Mouse (Mus musculus): ENCODE measurements around the gene Prg2. TPM values are rescaled to one million over a fixed set of nuclear protein-coding genes. Genes with fewer than 3 reads are reported as not detected.

The Prg2 gene
- polyA plus RNA-seq, 1 experiment from 2014 or later = 0.48 TPM

DNA sequence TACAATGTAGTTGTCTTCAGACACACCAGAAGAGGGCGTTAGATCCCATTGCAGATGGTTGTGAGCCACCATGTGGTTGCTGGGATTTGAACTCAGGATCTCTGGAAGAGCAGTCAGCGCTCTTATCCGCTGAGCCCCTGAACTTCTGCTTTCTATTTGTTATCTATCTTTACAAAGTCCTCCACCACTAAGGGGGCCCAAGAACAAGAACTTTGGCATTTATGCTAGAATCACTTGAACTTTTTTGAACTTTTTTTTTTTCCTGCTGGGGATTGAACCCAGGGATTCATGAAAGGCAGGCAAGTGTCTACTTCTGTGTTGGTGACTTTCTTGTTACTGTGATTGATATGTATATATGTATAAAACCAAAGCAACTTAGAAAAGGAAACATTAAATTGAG is 41.0 kb upstream of the Prg2 start:
- no peaks in the 10 kb centered on the region for H3K27me3 ChIP-seq (ENCODE audit: control insufficient read depth, insufficient read depth, low read length)
- 88% methylated on average over 3 of the region's 3 CpGs for WGBS
- no peak overlapping the region for H3K9ac ChIP-seq (ENCODE audit: low read length)
- DNase-seq (ENCODE audit: low spot score) (no peak), ATAC-seq (ENCODE audit: insufficient number of reproducible peaks, low FRiP score, low TSS enrichment, low read depth) (no peak)
- no peaks in the 10 kb centered on the region for H3K9me3 ChIP-seq (ENCODE audit: control insufficient read depth, low read length)
- no peak overlapping the region for H3K4me2 ChIP-seq (ENCODE audit: low read depth, severe bottlenecking)
- peaks cover 7% of the 10 kb centered on the region; the same call in 1 of the 2 replicates for H3K4me1 ChIP-seq (ENCODE audit: control insufficient read depth, insufficient read depth, low read length)
- no peaks in the 10 kb centered on the region; the same call in 1 of the 2 replicates for H3K36me3 ChIP-seq (ENCODE audit: control insufficient read depth, insufficient read depth, low read length)
- H3K27ac ChIP-seq (replicated peaks; ENCODE audit: low read depth, low read length) = no peak overlapping the region
- no peak overlapping the region for H3K4me3 ChIP-seq (ENCODE audit: low read depth, low read length)

GRCm38 (mm10) chr2:84939711-84940110 is 40.5 kb upstream of the Prg2 start:
- no peaks in the 10 kb centered on the region for H3K27me3 ChIP-seq (ENCODE audit: control insufficient read depth, insufficient read depth, low read length)
- 96% methylated on average over 6 of the region's 6 CpGs for WGBS
- H3K36me3 ChIP-seq (ENCODE audit: control insufficient read depth, insufficient read depth, low read length) = no peaks in the 10 kb centered on the region; the same call in 1 of the 2 replicates
- H3K4me2 ChIP-seq (ENCODE audit: low read depth, severe bottlenecking) = no peak overlapping the region
- no peak overlapping the region for H3K27ac ChIP-seq (replicated peaks; ENCODE audit: low read depth, low read length)
- H3K4me3 ChIP-seq (ENCODE audit: low read depth, low read length) = no peak overlapping the region
- ATAC-seq (ENCODE audit: insufficient number of reproducible peaks, low FRiP score, low TSS enrichment, low read depth) (no peak), DNase-seq (ENCODE audit: low spot score) (no peak)
- H3K4me1 ChIP-seq (ENCODE audit: control insufficient read depth, insufficient read depth, low read length) = peaks cover 7% of the 10 kb centered on the region; the same call in 1 of the 2 replicates
- no peak overlapping the region for H3K9ac ChIP-seq (ENCODE audit: low read length)
- no peaks in the 10 kb centered on the region for H3K9me3 ChIP-seq (ENCODE audit: control insufficient read depth, low read length)

- H3K36me3 ChIP-seq (ENCODE audit: control insufficient read depth, insufficient read depth, low read length) = peaks cover under 1% of the 10 kb centered on the region
- no peak overlapping the region for H3K9ac ChIP-seq (ENCODE audit: low read length)
- no peak overlapping the region for H3K4me3 ChIP-seq (ENCODE audit: low read depth, low read length)
- H3K9me3 ChIP-seq (ENCODE audit: control insufficient read depth, low read length) = no peaks in the 10 kb centered on the region
- H3K4me1 ChIP-seq (ENCODE audit: control insufficient read depth, insufficient read depth, low read length) = peaks cover 7% of the 10 kb centered on the region; the same call in 1 of the 2 replicates
- DNase-seq (ENCODE audit: low spot score) (no peak), ATAC-seq (ENCODE audit: insufficient number of reproducible peaks, low FRiP score, low TSS enrichment, low read depth) (no peak)
- no peaks in the 10 kb centered on the region for H3K27me3 ChIP-seq (ENCODE audit: control insufficient read depth, insufficient read depth, low read length)
- H3K27ac ChIP-seq (replicated peaks; ENCODE audit: low read depth, low read length) = no peak overlapping the region
- 86% methylated on average over 2 of the region's 2 CpGs for WGBS
- H3K4me2 ChIP-seq (ENCODE audit: low read depth, severe bottlenecking) = no peak overlapping the region
These were observed 38.9 kb upstream of the Prg2 start for GRCm38 (mm10) chr2:84941332-84941731.

DNA sequence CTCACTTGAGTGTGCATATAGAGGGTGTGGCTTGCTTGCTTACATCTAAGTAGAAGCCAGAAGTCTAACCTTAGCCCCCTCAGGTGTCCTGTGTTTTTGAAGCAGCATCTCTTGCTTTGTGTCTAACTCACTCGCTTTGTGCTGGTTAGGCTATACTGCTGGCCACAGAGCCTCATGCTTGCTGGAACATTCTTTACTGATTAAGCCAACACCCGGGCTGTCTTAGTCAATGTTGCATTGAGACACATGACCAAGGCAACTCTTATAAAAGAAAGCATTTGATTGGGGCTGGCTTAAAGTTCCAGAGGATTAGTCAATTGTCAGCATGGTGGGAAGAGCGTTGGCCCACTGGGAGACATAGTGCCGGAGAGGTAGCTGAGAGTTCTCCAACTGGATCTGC is 38.5 kb upstream of the Prg2 start:
- peaks cover 5% of the 10 kb centered on the region for H3K36me3 ChIP-seq (ENCODE audit: control insufficient read depth, insufficient read depth, low read length)
- DNase-seq (ENCODE audit: low spot score) (no peak), ATAC-seq (ENCODE audit: insufficient number of reproducible peaks, low FRiP score, low TSS enrichment, low read depth) (no peak)
- no peak overlapping the region for H3K9ac ChIP-seq (ENCODE audit: low read length)
- H3K27me3 ChIP-seq (ENCODE audit: control insufficient read depth, insufficient read depth, low read length) = no peaks in the 10 kb centered on the region
- no peaks in the 10 kb centered on the region for H3K9me3 ChIP-seq (ENCODE audit: control insufficient read depth, low read length)
- H3K4me3 ChIP-seq (ENCODE audit: low read depth, low read length) = no peak overlapping the region
- H3K4me1 ChIP-seq (ENCODE audit: control insufficient read depth, insufficient read depth, low read length) = peaks cover 7% of the 10 kb centered on the region; the same call in 1 of the 2 replicates
- WGBS = 93% methylated on average over 4 of the region's 4 CpGs
- no peak overlapping the region for H3K27ac ChIP-seq (replicated peaks; ENCODE audit: low read depth, low read length)
- H3K4me2 ChIP-seq (ENCODE audit: low read depth, severe bottlenecking) = no peak overlapping the region

- Histone ChIP-seq H3K27ac (replicated peaks; ENCODE audit: low read depth, low read length) (no peak overlapping the region), H3K9ac (ENCODE audit: low read length) (no peak overlapping the region), H3K9me3 (ENCODE audit: control insufficient read depth, low read length) (no peaks in the 10 kb centered on the region), H3K4me3 (ENCODE audit: low read depth, low read length) (no peak overlapping the region), H3K27me3 (ENCODE audit: control insufficient read depth, insufficient read depth, low read length) (no peaks in the 10 kb centered on the region), H3K4me2 (ENCODE audit: low read depth, severe bottlenecking) (no peak overlapping the region), H3K36me3 (ENCODE audit: control insufficient read depth, insufficient read depth, low read length) (peaks cover 26% of the 10 kb centered on the region), H3K4me1 (ENCODE audit: control insufficient read depth, insufficient read depth, low read length) (no peaks in the 10 kb centered on the region)
- 88% methylated on average over 3 of the region's 3 CpGs for WGBS
- DNase-seq (ENCODE audit: low spot score) (no peak), ATAC-seq (ENCODE audit: insufficient number of reproducible peaks, low FRiP score, low TSS enrichment, low read depth) (no peak)
These were observed 33.0 kb upstream of the Prg2 start for GRCm38 (mm10) chr2:84947154-84947771.

DNA sequence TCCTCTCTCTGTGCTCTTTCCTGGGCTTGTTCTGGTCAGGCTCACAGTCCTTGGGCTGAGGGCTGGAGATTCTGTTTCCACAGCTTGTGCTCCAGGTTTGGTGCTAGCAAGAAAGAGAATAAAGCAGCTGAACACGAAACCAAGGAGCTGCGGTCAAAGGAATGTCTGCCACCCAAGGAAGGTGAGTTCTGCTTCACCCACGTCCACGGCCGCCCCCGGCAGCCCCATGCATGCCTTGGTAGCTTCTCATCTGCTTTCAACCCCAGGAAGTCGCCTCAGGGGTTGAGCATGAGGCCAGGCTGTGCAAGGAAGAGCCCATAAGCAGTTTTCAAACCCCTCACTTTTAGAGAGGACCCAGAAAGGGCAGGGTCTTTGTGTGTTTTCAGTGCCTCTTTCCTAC is 32.0 kb upstream of the Prg2 start:
- ATAC-seq (ENCODE audit: insufficient number of reproducible peaks, low FRiP score, low TSS enrichment, low read depth) (no peak), DNase-seq (ENCODE audit: low spot score) (no peak)
- no peaks in the 10 kb centered on the region for H3K4me1 ChIP-seq (ENCODE audit: control insufficient read depth, insufficient read depth, low read length)
- WGBS = 93% methylated on average over 7 of the region's 7 CpGs
- no peaks in the 10 kb centered on the region for H3K9me3 ChIP-seq (ENCODE audit: control insufficient read depth, low read length)
- no peaks in the 10 kb centered on the region for H3K27me3 ChIP-seq (ENCODE audit: control insufficient read depth, insufficient read depth, low read length)
- H3K36me3 ChIP-seq (ENCODE audit: control insufficient read depth, insufficient read depth, low read length) = peaks cover 26% of the 10 kb centered on the region
- H3K4me3 ChIP-seq (ENCODE audit: low read depth, low read length) = no peak overlapping the region
- H3K9ac ChIP-seq (ENCODE audit: low read length) = no peak overlapping the region
- no peak overlapping the region for H3K4me2 ChIP-seq (ENCODE audit: low read depth, severe bottlenecking)
- H3K27ac ChIP-seq (replicated peaks; ENCODE audit: low read depth, low read length) = no peak overlapping the region

GRCm38 (mm10) chr2:84948721-84949120 is 31.5 kb upstream of the Prg2 start:
- no peak for ATAC-seq (ENCODE audit: insufficient number of reproducible peaks, low FRiP score, low TSS enrichment, low read depth)
- no peak overlapping the region for H3K4me2 ChIP-seq (ENCODE audit: low read depth, severe bottlenecking)
- WGBS = 94% methylated on average over 2 of the region's 2 CpGs
- H3K27me3 ChIP-seq (ENCODE audit: control insufficient read depth, insufficient read depth, low read length) = no peaks in the 10 kb centered on the region
- H3K9ac ChIP-seq (ENCODE audit: low read length) = no peak overlapping the region
- H3K36me3 ChIP-seq (ENCODE audit: control insufficient read depth, insufficient read depth, low read length) = peaks cover 29% of the 10 kb centered on the region
- H3K27ac ChIP-seq (replicated peaks; ENCODE audit: low read depth, low read length) = no peak overlapping the region
- H3K4me1 ChIP-seq (ENCODE audit: control insufficient read depth, insufficient read depth, low read length) = no peaks in the 10 kb centered on the region
- H3K9me3 ChIP-seq (ENCODE audit: control insufficient read depth, low read length) = no peaks in the 10 kb centered on the region
- no peak for DNase-seq (ENCODE audit: low spot score)
- H3K4me3 ChIP-seq (ENCODE audit: low read depth, low read length) = no peak overlapping the region

- Histone ChIP-seq H3K9ac (ENCODE audit: low read length) (no peak overlapping the region), H3K27ac (replicated peaks; ENCODE audit: low read depth, low read length) (no peak overlapping the region), H3K9me3 (ENCODE audit: control insufficient read depth, low read length) (no peaks in the 10 kb centered on the region), H3K4me2 (ENCODE audit: low read depth, severe bottlenecking) (no peak overlapping the region), H3K27me3 (ENCODE audit: control insufficient read depth, insufficient read depth, low read length) (no peaks in the 10 kb centered on the region), H3K4me3 (ENCODE audit: low read depth, low read length) (no peak overlapping the region), H3K36me3 (ENCODE audit: control insufficient read depth, insufficient read depth, low read length) (peaks cover 30% of the 10 kb centered on the region), H3K4me1 (ENCODE audit: control insufficient read depth, insufficient read depth, low read length) (no peaks in the 10 kb centered on the region)
- DNase-seq (ENCODE audit: low spot score) (no peak), ATAC-seq (ENCODE audit: insufficient number of reproducible peaks, low FRiP score, low TSS enrichment, low read depth) (no peak)
- WGBS = 96% methylated on average over 8 of the region's 8 CpGs
These were observed 29.2 kb upstream of the Prg2 start for GRCm38 (mm10) chr2:84951027-84951426.

DNA sequence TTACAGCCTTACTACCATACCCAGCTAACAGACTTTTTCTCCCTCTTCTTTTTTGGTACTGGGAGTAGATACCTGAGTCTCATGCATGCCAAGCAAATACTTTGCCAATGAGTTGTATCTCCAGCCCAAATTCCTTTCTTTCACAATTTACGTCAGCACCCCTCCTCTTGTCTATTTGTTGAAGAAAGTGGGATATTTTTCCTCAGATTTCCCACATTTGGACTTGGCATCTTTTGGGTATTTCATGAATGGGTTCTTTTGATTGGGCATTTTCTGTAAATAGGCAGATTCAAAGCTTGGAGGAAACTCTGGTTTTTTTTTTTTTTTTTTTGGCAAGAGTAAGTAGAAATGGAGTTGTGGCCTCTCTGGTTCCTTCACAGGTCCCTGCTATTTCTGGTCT is 28.0 kb upstream of the Prg2 start:
- no peak overlapping the region for H3K4me2 ChIP-seq (ENCODE audit: low read depth, severe bottlenecking)
- no peaks in the 10 kb centered on the region for H3K4me1 ChIP-seq (ENCODE audit: control insufficient read depth, insufficient read depth, low read length)
- H3K27me3 ChIP-seq (ENCODE audit: control insufficient read depth, insufficient read depth, low read length) = no peaks in the 10 kb centered on the region
- 91% methylated on average over 1 of the region's 1 CpGs for WGBS
- no peak overlapping the region for H3K9ac ChIP-seq (ENCODE audit: low read length)
- no peak overlapping the region for H3K4me3 ChIP-seq (ENCODE audit: low read depth, low read length)
- ATAC-seq (ENCODE audit: insufficient number of reproducible peaks, low FRiP score, low TSS enrichment, low read depth) (no peak), DNase-seq (ENCODE audit: low spot score) (no peak)
- H3K36me3 ChIP-seq (ENCODE audit: control insufficient read depth, insufficient read depth, low read length) = peaks cover 24% of the 10 kb centered on the region
- no peak overlapping the region for H3K27ac ChIP-seq (replicated peaks; ENCODE audit: low read depth, low read length)
- no peaks in the 10 kb centered on the region for H3K9me3 ChIP-seq (ENCODE audit: control insufficient read depth, low read length)

All from limb, embryonic 11.5 days (tissue).